8 mouse cellular contexts compared by ENCODE assay signal in the genomic region with DNA sequence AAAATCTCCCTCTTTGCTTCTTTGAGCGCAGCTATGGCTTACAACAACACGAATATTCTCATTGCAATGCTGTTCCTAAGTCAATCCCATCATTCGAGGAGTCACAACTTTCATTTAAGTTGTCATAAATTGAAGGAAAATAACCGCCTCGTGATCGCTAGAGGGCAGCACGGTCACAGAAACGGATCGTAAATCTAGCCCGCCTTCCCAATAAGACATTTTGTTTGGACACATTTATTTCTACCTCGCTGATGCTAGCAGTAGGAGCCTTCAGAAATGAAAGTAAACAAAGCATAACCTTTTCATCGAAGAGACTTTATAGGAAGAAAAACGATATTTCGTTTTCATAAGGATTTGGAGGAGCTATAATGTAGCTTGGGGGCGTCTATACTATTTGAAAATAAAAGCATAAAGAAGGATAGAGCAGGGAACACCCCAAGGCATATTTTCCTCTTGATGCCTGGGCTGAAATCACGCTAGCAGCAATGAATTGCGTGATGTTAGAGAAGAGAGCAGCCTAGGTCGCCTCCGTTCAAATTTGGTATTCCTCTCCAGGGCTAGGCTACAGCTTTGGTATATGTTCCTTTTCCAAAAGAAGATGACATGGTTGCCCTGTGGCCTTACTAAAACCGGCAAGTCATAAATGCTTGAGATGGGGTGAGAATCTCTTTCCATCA. TPM values are rescaled to one million over a fixed set of nuclear protein-coding genes. Genes with fewer than 3 reads are reported as not detected.
A peak's percentile ranks its signal among the peaks of the same experiment; 100 is the strongest.
DNase-seq lines count a peak whose midpoint lies in the region; ATAC-seq lines count a peak whose summit lies in the region.

No protein-coding gene starts in this region.

- no peaks in the 10 kb centered on the region for H3K4me1 ChIP-seq in hindbrain, embryonic 11.5 days (replicated peaks; ENCODE audit: control insufficient read depth, insufficient read depth, low read length)

- H3K9ac ChIP-seq in hindbrain, embryonic 11.5 days (ENCODE audit: low read depth, low read length): 0 out of 2 replicates have a peak overlapping the region, but pooled peaks have one; percentile 7

- no peaks in the 10 kb centered on the region for H3K27me3 ChIP-seq in hindbrain, embryonic 11.5 days (ENCODE audit: control insufficient read depth, insufficient read depth, low read length)

- H3K9me3 ChIP-seq in hindbrain, embryonic 11.5 days (ENCODE audit: control insufficient read depth, low read length): no peaks in the 10 kb centered on the region

- H3K27ac ChIP-seq in hindbrain, embryonic 11.5 days (ENCODE audit: low read depth, low read length): no peak overlapping the region

- H3K36me3 ChIP-seq in hindbrain, embryonic 11.5 days (ENCODE audit: control insufficient read depth, insufficient read depth, low read length): no peaks in the 10 kb centered on the region

- H3K4me3 ChIP-seq in hindbrain, embryonic 11.5 days (ENCODE audit: low read depth, low read length): no peak overlapping the region

- peak; percentile 47; the same call in 1 of the 2 replicates for ATAC-seq in hindbrain, embryonic 11.5 days (ENCODE audit: low FRiP score)

- DNase-seq in adrenal gland, adult 18-20 months (ENCODE audit: low spot score in 2 of 2): peak; percentile 19 to 34
- DNase-seq in adrenal gland, postnatal 4 days (ENCODE audit: low spot score in 2 of 2): no peak
- DNase-seq in c-Kit-negative CD71-positive TER-119-positive erythroid progenitor cells, embryonic 14.5 days (ENCODE audit: low read depth, low spot score): peak; percentile 8
- DNase-seq in fibroblast of lung, adult 2 months (ENCODE audit: low read depth): peak; percentile 33
- DNase-seq in hindbrain, embryonic 11.5 days (ENCODE audit: low spot score): peak; percentile 75
- peak; percentile 17 to 71 for DNase-seq in layer of hippocampus, postnatal 25 days (ENCODE audit: extremely low spot score in 1 of 2, low spot score in 1 of 2)
- peak; percentile 36 for DNase-seq in lung, postnatal 14 days
- peak; percentile 33 for DNase-seq in retina, postnatal 7 days (ENCODE audit: low read depth, low spot score)

- 28% methylated on average over 20 of the region's 20 CpGs for WGBS in hindbrain, embryonic 11.5 days

- H3K4me2 ChIP-seq in hindbrain, embryonic 11.5 days (replicated peaks; ENCODE audit: low read depth, low read length): no peak overlapping the region

RNA-seq across cellular contexts. Expression of gene 1700017N19Rik, which starts 39.6 kb away (rescaled TPM):
- not detected for total RNA-seq in adrenal gland, adult 18-20 months (2021)
- total RNA-seq in adrenal gland, postnatal 4 days (2021): not detected
- not detected in 2 replicates for polyA plus RNA-seq in hindbrain, embryonic 11.5 days (2014; fragmentation: Nextera tagmentation; extraction: Ambion mirVana)
- not detected for total RNA-seq in layer of hippocampus, postnatal 25 days (2021)

RNA-seq across cellular contexts. Expression of gene 4930430F08Rik, which starts 39.7 kb away (rescaled TPM):
- total RNA-seq in adrenal gland, adult 18-20 months (2021): 10 to 100 TPM in 1 of 2 experiments, 1 to 10 TPM in 1; 9.8 to 12.0 TPM
- 10 to 100 TPM in 1 of 2 experiments, 1 to 10 TPM in 1; 10.0 to 12.4 TPM for total RNA-seq in adrenal gland, postnatal 4 days (2021)
- polyA plus RNA-seq in hindbrain, embryonic 11.5 days (2014; fragmentation: Nextera tagmentation; extraction: Ambion mirVana): 10.5 and 12.2 TPM in 2 replicates
- 10 to 100 TPM; 18.0 to 29.4 TPM for total RNA-seq in layer of hippocampus, postnatal 25 days (2021)

Comparison
In these comparisons a context has a peak if more than half of its experiments do, and no peak if none do; other contexts are left out.
1. DNase-seq: peak in adrenal gland, adult 18-20 months (2 of 2), c-Kit-negative CD71-positive TER-119-positive erythroid progenitor cells, embryonic 14.5 days (single experiment), fibroblast of lung, adult 2 months (single experiment), hindbrain, embryonic 11.5 days (single experiment), layer of hippocampus, postnatal 25 days (2 of 2), lung, postnatal 14 days (single experiment) and retina, postnatal 7 days (single experiment); none in adrenal gland, postnatal 4 days (0 of 2).